Mouse (Mus musculus): ENCODE data around the gene Chaf1a. TPM values are rescaled to one million over a fixed set of nuclear protein-coding genes. Genes with fewer than 3 reads are reported as not detected.

The Chaf1a gene
- polyA plus RNA-seq, 1 experiment from 2014 or later = 6.5 TPM

DNA sequence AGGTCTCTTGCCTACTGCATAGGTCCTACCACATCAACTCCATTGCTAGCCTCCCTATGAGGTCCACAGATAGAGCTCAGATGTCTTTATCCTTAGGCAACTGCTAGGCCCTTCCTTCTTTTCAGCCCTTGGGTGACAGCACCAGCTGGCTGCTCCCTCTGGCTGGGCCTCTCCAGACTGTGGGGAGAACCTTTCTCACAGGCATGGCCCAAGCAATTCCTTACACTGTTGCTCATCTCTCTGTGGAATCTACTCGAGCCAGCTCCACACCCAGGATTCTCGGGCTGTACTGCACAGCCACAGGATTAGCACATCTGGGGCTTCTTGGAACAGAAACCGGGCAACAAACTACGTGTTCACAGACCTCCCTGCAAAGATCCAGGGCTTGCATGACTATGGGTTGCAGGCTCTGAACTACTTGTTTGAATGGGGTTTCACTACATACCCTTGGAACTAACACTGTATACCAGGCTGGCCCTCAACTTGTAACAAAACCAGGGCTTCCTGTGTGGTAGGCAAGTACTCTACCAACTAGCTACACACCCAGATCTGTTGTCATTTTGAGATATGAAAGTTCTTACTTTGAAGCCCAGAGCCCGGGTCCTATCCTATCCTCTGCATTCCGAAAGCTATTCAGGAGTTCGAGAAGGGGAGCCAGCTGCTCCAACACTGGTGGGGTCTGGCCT lies 6.1 kb upstream of the Chaf1a start:
- no peak for ATAC-seq
- H3K27ac ChIP-seq (ENCODE audit: low read depth) = peak overlapping the region; percentile 86
- no peak overlapping the region for H3K4me3 ChIP-seq (ENCODE audit: low read depth, low read length)
- peaks cover 49% of the 10 kb centered on the region for H3K4me1 ChIP-seq (ENCODE audit: insufficient read depth)
- 78% methylated on average over 7 of the region's 7 CpGs for WGBS (ENCODE audit: insufficient replicate concordance)
- peak overlapping the region; percentile 93 for H3K9ac ChIP-seq (replicated peaks)
- H3K36me3 ChIP-seq (replicated peaks; ENCODE audit: insufficient read depth, low read length) = peaks cover 13% of the 10 kb centered on the region
- peak; percentile 13 for DNase-seq
- H3K4me2 ChIP-seq (ENCODE audit: low read depth, low read length) = peak overlapping the region; percentile 67
- TF ChIP-seq CTCF (IDR thresholded peaks at IDR 0.05; ENCODE audit: low read depth) = no peak
- no peak for TF ChIP-seq EP300 (IDR thresholded peaks at IDR 0.05; ENCODE audit: low read depth)
- H3K9me3 ChIP-seq (ENCODE audit: low read length) = no peaks in the 10 kb centered on the region
- no peaks in the 10 kb centered on the region for H3K27me3 ChIP-seq (ENCODE audit: insufficient read depth, low read length)

DNA sequence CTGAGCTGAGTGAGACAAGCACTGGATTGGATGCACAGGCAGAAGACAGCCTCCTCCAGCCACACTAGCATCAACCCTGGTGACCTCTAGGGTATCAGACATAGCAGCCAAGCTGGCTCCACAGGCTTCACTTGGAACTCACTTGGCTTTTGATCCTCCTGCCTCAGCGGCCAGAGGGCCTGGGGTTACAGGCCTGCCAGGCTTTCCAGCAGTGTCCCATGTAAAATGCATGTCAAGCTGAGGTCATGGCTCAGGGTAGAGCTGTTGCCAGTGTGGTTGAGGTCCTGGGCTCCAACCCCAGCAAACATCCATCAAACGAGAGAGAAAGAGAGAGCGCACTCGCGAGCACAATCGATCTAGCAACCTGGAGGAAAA lies 5.5 kb upstream of the Chaf1a start:
- Histone ChIP-seq H3K27me3 (ENCODE audit: insufficient read depth, low read length) (no peaks in the 10 kb centered on the region), H3K9me3 (ENCODE audit: low read length) (no peaks in the 10 kb centered on the region), H3K9ac (replicated peaks) (peak overlapping the region; percentile 93), H3K36me3 (replicated peaks; ENCODE audit: insufficient read depth, low read length) (peaks cover 10% of the 10 kb centered on the region), H3K4me1 (ENCODE audit: insufficient read depth) (peaks cover 49% of the 10 kb centered on the region), H3K27ac (ENCODE audit: low read depth) (0 out of 2 replicates have a peak overlapping the region, but pooled peaks have one; percentile 86), H3K4me3 (ENCODE audit: low read depth, low read length) (peak overlapping the region; percentile 98; the same call in 1 of the 2 replicates), H3K4me2 (ENCODE audit: low read depth, low read length) (peak overlapping the region; percentile 67)
- TF ChIP-seq EP300 (IDR thresholded peaks at IDR 0.05; ENCODE audit: low read depth) (no peak), CTCF (IDR thresholded peaks at IDR 0.05; ENCODE audit: low read depth) (no peak)
- 84% methylated on average over 6 of the region's 6 CpGs for WGBS (ENCODE audit: insufficient replicate concordance)
- no peak for ATAC-seq
- no peak for DNase-seq

DNA sequence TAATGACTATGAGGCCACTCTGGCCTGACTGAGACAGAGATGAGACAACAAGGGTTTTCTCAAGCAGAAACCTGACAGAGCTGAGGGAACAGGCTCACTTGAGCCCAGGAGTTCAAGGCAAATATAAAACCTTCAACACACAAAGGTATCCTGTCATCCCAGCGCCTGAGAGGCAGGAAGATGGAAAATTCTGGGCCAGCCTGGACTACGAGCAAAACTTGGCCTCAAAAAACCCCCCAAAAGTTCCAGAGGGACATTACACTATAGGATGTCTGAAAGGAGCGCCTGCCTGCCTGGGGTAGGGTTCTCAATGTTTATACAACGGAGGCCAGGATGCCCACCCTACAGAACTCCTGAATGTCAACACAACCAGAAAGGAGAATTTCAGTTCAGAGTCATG lies 5.0 kb upstream of the Chaf1a start:
- peaks cover 8% of the 10 kb centered on the region for H3K36me3 ChIP-seq (replicated peaks; ENCODE audit: insufficient read depth, low read length)
- DNase-seq (peak; percentile 12), ATAC-seq (no peak)
- H3K27ac ChIP-seq (ENCODE audit: low read depth) = 0 out of 2 replicates have a peak overlapping the region, but pooled peaks have one; percentile 86
- TF ChIP-seq CTCF (IDR thresholded peaks at IDR 0.05; ENCODE audit: low read depth) (no peak), EP300 (IDR thresholded peaks at IDR 0.05; ENCODE audit: low read depth) (no peak)
- peak overlapping the region; percentile 98 for H3K4me3 ChIP-seq (ENCODE audit: low read depth, low read length)
- 64% methylated on average over 4 of the region's 4 CpGs for WGBS (ENCODE audit: insufficient replicate concordance)
- H3K9me3 ChIP-seq (ENCODE audit: low read length) = no peaks in the 10 kb centered on the region
- H3K4me2 ChIP-seq (ENCODE audit: low read depth, low read length) = peak overlapping the region; percentile 67
- H3K27me3 ChIP-seq (ENCODE audit: insufficient read depth, low read length) = no peaks in the 10 kb centered on the region
- H3K4me1 ChIP-seq (ENCODE audit: insufficient read depth) = peaks cover 49% of the 10 kb centered on the region
- peak overlapping the region; percentile 93 for H3K9ac ChIP-seq (replicated peaks)

DNA sequence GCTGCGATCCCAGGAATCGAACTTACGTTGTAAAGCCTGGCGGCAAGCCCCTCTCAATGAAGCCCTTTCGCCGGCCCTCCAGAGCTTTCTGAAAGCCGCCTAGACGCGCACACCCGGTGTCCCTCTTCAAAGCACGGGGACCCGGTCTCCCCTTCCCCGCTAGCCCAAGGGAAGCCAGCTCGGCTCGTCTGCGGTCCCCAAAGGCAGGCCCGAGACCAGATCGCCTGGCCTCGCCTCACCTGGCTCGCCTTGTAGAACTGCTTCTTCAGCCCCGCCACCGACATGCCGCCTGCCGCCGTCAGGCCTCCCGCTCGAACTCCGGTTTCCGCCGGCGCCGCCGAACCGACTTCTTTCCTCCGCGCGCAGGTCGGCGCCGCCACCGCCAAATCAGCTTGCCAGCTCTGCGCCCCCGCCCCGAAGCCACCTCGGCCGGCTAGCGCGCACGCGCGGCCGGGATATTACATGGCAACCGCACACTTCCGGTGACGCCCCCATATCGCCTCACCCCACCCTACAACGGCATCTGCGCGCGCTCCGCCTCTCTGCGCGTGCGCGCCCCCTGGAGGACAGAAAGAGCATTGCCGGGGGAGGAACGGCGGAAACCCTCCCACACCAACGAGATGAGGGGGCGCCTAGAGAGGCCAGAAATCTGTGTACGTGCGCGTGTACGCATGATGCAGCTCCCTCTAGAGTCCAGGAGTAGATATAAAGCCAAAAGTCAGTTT lies 3.9 kb upstream of the Chaf1a start, which contains the start of gene Sh3gl1:
TSS of gene Sh3gl1 (minus strand) at position 460 of the 725 bp plus-strand sequence.
- WGBS (ENCODE audit: insufficient replicate concordance) = under 1% methylated on average over 69 of the region's 74 CpGs
- peaks cover 40% of the 10 kb centered on the region for H3K4me1 ChIP-seq (ENCODE audit: insufficient read depth)

DNA sequence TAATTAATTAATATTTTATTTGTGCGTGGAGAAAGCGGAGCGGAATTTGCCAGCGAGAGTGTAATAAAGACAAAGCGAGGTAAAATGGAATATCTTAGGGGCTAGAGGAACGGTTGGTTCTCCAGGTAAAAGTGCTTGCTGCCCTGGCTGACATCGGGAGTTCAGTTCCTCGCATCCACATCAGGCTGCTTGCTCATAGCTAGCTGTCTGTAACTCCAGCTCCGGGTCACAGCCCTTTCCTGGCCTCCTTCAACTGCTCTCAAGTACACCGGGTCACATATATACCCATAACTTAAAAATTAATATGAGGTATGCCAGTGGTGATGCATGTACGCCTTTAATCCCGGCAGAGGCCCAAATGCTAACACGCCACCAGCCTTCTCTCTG lies 3.3 kb upstream of the Chaf1a start:
- TF ChIP-seq CTCF (IDR thresholded peaks at IDR 0.05; ENCODE audit: low read depth) (no peak), EP300 (IDR thresholded peaks at IDR 0.05; ENCODE audit: low read depth) (no peak)
- peaks cover 38% of the 10 kb centered on the region for H3K4me1 ChIP-seq (ENCODE audit: insufficient read depth)
- H3K4me2 ChIP-seq (ENCODE audit: low read depth, low read length) = peak overlapping the region; percentile 67
- H3K27me3 ChIP-seq (ENCODE audit: insufficient read depth, low read length) = no peaks in the 10 kb centered on the region
- peak overlapping the region; percentile 98 for H3K4me3 ChIP-seq (ENCODE audit: low read depth, low read length)
- no peak for ATAC-seq
- WGBS (ENCODE audit: insufficient replicate concordance) = 35% methylated on average over 13 of the region's 13 CpGs
- no peak for DNase-seq
- H3K9me3 ChIP-seq (ENCODE audit: low read length) = no peaks in the 10 kb centered on the region
- H3K9ac ChIP-seq (replicated peaks) = peak overlapping the region; percentile 55
- H3K36me3 ChIP-seq (replicated peaks; ENCODE audit: insufficient read depth, low read length) = peaks cover 8% of the 10 kb centered on the region
- no peak overlapping the region; the same call in 1 of the 2 replicates for H3K27ac ChIP-seq (ENCODE audit: low read depth)

More for the DNA sequence above, 3.9 kb upstream of the Chaf1a start, which contains the start of gene Sh3gl1:
- H3K36me3 ChIP-seq (replicated peaks; ENCODE audit: insufficient read depth, low read length) = peaks cover 8% of the 10 kb centered on the region
- peak within 1 kb of the TSS; percentile 98 for H3K4me3 ChIP-seq (ENCODE audit: low read depth, low read length)
- peak; percentile 100 for TF ChIP-seq CTCF (IDR thresholded peaks at IDR 0.05; ENCODE audit: low read depth)
- peak; percentile 86 for TF ChIP-seq EP300 (IDR thresholded peaks at IDR 0.05; ENCODE audit: low read depth)
- peak within 1 kb of the TSS; percentile 93 for H3K9ac ChIP-seq (replicated peaks)
- peak; percentile 87 for ATAC-seq
- peak; percentile 99 for DNase-seq
- H3K4me2 ChIP-seq (ENCODE audit: low read depth, low read length) = peak within 1 kb of the TSS; percentile 67
- no peaks in the 10 kb centered on the region for H3K9me3 ChIP-seq (ENCODE audit: low read length)
- H3K27me3 ChIP-seq (ENCODE audit: insufficient read depth, low read length) = no peaks in the 10 kb centered on the region
- H3K27ac ChIP-seq (ENCODE audit: low read depth) = peak within 1 kb of the TSS; percentile 97

DNA sequence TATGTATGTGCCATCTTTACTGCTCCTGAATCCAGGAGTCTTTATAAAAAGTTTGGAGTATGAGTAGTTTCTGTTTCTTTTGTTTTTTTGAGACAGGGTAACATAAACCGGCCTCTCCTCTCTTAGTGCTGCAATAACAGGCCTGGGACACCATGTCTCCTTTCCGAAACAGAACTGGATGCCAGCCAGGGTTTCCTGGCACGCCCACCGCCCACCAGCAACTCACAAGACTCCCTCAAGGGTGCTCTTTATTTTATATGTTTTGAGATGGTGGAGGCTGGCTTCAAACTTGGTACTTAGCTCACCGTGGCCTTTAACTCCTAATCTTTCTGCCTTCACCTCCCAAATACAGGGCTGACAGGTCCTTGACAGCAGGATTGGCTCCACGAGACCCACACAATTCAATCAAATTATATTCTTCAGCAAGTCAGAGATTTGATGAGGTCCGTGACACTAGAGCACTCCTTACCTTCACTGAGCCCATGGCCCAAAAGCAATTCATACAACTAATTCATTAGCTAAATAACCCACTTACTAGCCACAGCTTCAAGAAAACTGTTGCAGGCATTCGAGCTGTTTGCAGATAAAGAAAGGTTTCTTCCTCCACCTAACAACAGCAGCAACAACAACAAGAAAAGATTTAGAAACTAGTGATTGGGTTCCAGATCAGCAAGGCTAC lies 1.5 kb upstream of the Chaf1a start:
- Histone ChIP-seq H3K9me3 (ENCODE audit: low read length) (no peaks in the 10 kb centered on the region), H3K9ac (replicated peaks) (no peak overlapping the region), H3K27me3 (ENCODE audit: insufficient read depth, low read length) (no peaks in the 10 kb centered on the region), H3K4me1 (ENCODE audit: insufficient read depth) (peaks cover 23% of the 10 kb centered on the region), H3K36me3 (replicated peaks; ENCODE audit: insufficient read depth, low read length) (peaks cover 2% of the 10 kb centered on the region), H3K4me2 (ENCODE audit: low read depth, low read length) (no peak overlapping the region), H3K27ac (ENCODE audit: low read depth) (no peak overlapping the region), H3K4me3 (ENCODE audit: low read depth, low read length) (no peak overlapping the region)
- 69% methylated on average over 8 of the region's 8 CpGs for WGBS (ENCODE audit: insufficient replicate concordance)
- ATAC-seq = no peak
- no peak for TF ChIP-seq CTCF (IDR thresholded peaks at IDR 0.05; ENCODE audit: low read depth)
- TF ChIP-seq EP300 (IDR thresholded peaks at IDR 0.05; ENCODE audit: low read depth) = no peak
- DNase-seq = peak; percentile 19
